Mouse (Mus musculus) E14TG2a.4 (cell line): ENCODE data around the gene Rala.

Source experiments
- CTCF ChIP-seq: conservative IDR thresholded peaks from 2 replicates; pipeline ENCODE4 v1.5.1; 2014; ENCODE audit warnings: low read length
- POU5F1 ChIP-seq: IDR thresholded peaks from 2 replicates; pipeline ENCODE4 v1.6.1; 2014; ENCODE audit warnings: low read length, borderline replicate concordance

GRCm38 (mm10) chr13:17949555-17949954 lies 5.5 kb upstream of the Rala start:
- TF ChIP-seq CTCF (no peak), POU5F1 (no peak)
